Mouse (Mus musculus): Measurements from ENCODE around the gene Olfr994. TPM values are rescaled to one million over a fixed set of nuclear protein-coding genes. Genes with fewer than 3 reads are reported as not detected.

Olfr994 gene
- polyA plus RNA-seq (2014; fragmentation: Nextera tagmentation; extraction: Ambion mirVana) = not detected in 2 replicates

GRCm38 (mm10) chr2:85436351-85436750, at the start of gene Olfr994:
Olfr994 (minus strand) TSS chr2:85436451.
- WGBS = 94% methylated on average over 3 of the region's 3 CpGs
- H3K27ac ChIP-seq (replicated peaks; ENCODE audit: low read depth, low read length) = no peak within 1 kb of the TSS
- H3K4me1 ChIP-seq (ENCODE audit: control insufficient read depth, insufficient read depth, low read length) = no peaks in the 10 kb centered on the region
- H3K9me3 ChIP-seq (replicated peaks; ENCODE audit: control insufficient read depth, low read length) = no peaks in the 10 kb centered on the region
- H3K36me3 ChIP-seq (replicated peaks; ENCODE audit: control insufficient read depth, insufficient read depth, low read depth, low read length) = no peaks in the 10 kb centered on the region
- ATAC-seq (replicated peaks; ENCODE audit: insufficient number of reproducible peaks, low FRiP score, low TSS enrichment, low read depth) (no peak), DNase-seq (ENCODE audit: low spot score) (no peak)
- H3K4me2 ChIP-seq (ENCODE audit: low read depth, low read length) = no peak within 1 kb of the TSS
- no peaks in the 10 kb centered on the region for H3K27me3 ChIP-seq (ENCODE audit: control insufficient read depth, insufficient read depth, low read length)
- H3K9ac ChIP-seq (replicated peaks; ENCODE audit: low read length) = no peak within 1 kb of the TSS
- H3K4me3 ChIP-seq (ENCODE audit: low read depth, low read length) = no peak within 1 kb of the TSS

GRCm38 (mm10) chr2:85466801-85467325, 30.6 kb upstream of the Olfr994 start:
- DNase-seq (ENCODE audit: low spot score) = no peak
- H3K27me3 ChIP-seq (ENCODE audit: control insufficient read depth, insufficient read depth, low read length) = no peaks in the 10 kb centered on the region
- no peaks in the 10 kb centered on the region for H3K4me1 ChIP-seq (ENCODE audit: control insufficient read depth, insufficient read depth, low read length)
- H3K9ac ChIP-seq (replicated peaks; ENCODE audit: low read length) = no peak overlapping the region
- ATAC-seq (replicated peaks; ENCODE audit: insufficient number of reproducible peaks, low FRiP score, low TSS enrichment, low read depth) = no peak
- WGBS = 91% methylated on average over 3 of the region's 3 CpGs
- no peak overlapping the region for H3K4me2 ChIP-seq (ENCODE audit: low read depth, low read length)
- H3K36me3 ChIP-seq (replicated peaks; ENCODE audit: control insufficient read depth, insufficient read depth, low read depth, low read length) = no peaks in the 10 kb centered on the region
- H3K27ac ChIP-seq (replicated peaks; ENCODE audit: low read depth, low read length) = no peak overlapping the region
- H3K9me3 ChIP-seq (replicated peaks; ENCODE audit: control insufficient read depth, low read length) = no peaks in the 10 kb centered on the region
- H3K4me3 ChIP-seq (ENCODE audit: low read depth, low read length) = no peak overlapping the region

GRCm38 (mm10) chr2:85443539-85443938, 7.3 kb upstream of the Olfr994 start, which contains the start of gene Olfr995:
Olfr995 (minus strand) TSS chr2:85443639.
- Histone ChIP-seq H3K4me3 (ENCODE audit: low read depth, low read length) (no peak within 1 kb of the TSS), H3K36me3 (replicated peaks; ENCODE audit: control insufficient read depth, insufficient read depth, low read depth, low read length) (no peaks in the 10 kb centered on the region), H3K27me3 (ENCODE audit: control insufficient read depth, insufficient read depth, low read length) (no peaks in the 10 kb centered on the region), H3K9me3 (replicated peaks; ENCODE audit: control insufficient read depth, low read length) (no peaks in the 10 kb centered on the region), H3K4me2 (ENCODE audit: low read depth, low read length) (no peak within 1 kb of the TSS), H3K4me1 (ENCODE audit: control insufficient read depth, insufficient read depth, low read length) (no peaks in the 10 kb centered on the region), H3K27ac (replicated peaks; ENCODE audit: low read depth, low read length) (no peak within 1 kb of the TSS), H3K9ac (replicated peaks; ENCODE audit: low read length) (no peak within 1 kb of the TSS)
- ATAC-seq (replicated peaks; ENCODE audit: insufficient number of reproducible peaks, low FRiP score, low TSS enrichment, low read depth) (no peak), DNase-seq (ENCODE audit: low spot score) (no peak)
- WGBS = 20% methylated on average over 1 of the region's 1 CpGs

- Histone ChIP-seq H3K27me3 (ENCODE audit: control insufficient read depth, insufficient read depth, low read length) (no peaks in the 10 kb centered on the region), H3K9me3 (replicated peaks; ENCODE audit: control insufficient read depth, low read length) (no peaks in the 10 kb centered on the region), H3K4me2 (ENCODE audit: low read depth, low read length) (no peak overlapping the region), H3K4me3 (ENCODE audit: low read depth, low read length) (no peak overlapping the region), H3K36me3 (replicated peaks; ENCODE audit: control insufficient read depth, insufficient read depth, low read depth, low read length) (no peaks in the 10 kb centered on the region), H3K27ac (replicated peaks; ENCODE audit: low read depth, low read length) (no peak overlapping the region), H3K9ac (replicated peaks; ENCODE audit: low read length) (no peak overlapping the region), H3K4me1 (ENCODE audit: control insufficient read depth, insufficient read depth, low read length) (no peaks in the 10 kb centered on the region)
- ATAC-seq (replicated peaks; ENCODE audit: insufficient number of reproducible peaks, low FRiP score, low TSS enrichment, low read depth) (no peak), DNase-seq (ENCODE audit: low spot score) (no peak)
Measured at GRCm38 (mm10) chr2:85442546-85442945, 6.3 kb upstream of the Olfr994 start.

- Histone ChIP-seq H3K4me3 (ENCODE audit: low read depth, low read length) (no peak overlapping the region), H3K4me2 (ENCODE audit: low read depth, low read length) (no peak overlapping the region), H3K4me1 (ENCODE audit: control insufficient read depth, insufficient read depth, low read length) (no peaks in the 10 kb centered on the region), H3K9me3 (replicated peaks; ENCODE audit: control insufficient read depth, low read length) (no peaks in the 10 kb centered on the region), H3K27ac (replicated peaks; ENCODE audit: low read depth, low read length) (no peak overlapping the region), H3K27me3 (ENCODE audit: control insufficient read depth, insufficient read depth, low read length) (no peaks in the 10 kb centered on the region), H3K9ac (replicated peaks; ENCODE audit: low read length) (no peak overlapping the region), H3K36me3 (replicated peaks; ENCODE audit: control insufficient read depth, insufficient read depth, low read depth, low read length) (no peaks in the 10 kb centered on the region)
- no peak for ATAC-seq (replicated peaks; ENCODE audit: insufficient number of reproducible peaks, low FRiP score, low TSS enrichment, low read depth)
- WGBS = 81% methylated on average over 1 of the region's 1 CpGs
- no peak for DNase-seq (ENCODE audit: low spot score)
Measured at GRCm38 (mm10) chr2:85425893-85426292, 10.4 kb downstream of the Olfr994 start.

GRCm38 (mm10) chr2:85414777-85415176, 21.5 kb downstream of the Olfr994 start, which contains the start of gene Olfr993:
Olfr993 (minus strand) TSS chr2:85414877.
- ATAC-seq (replicated peaks; ENCODE audit: insufficient number of reproducible peaks, low FRiP score, low TSS enrichment, low read depth) (no peak), DNase-seq (ENCODE audit: low spot score) (no peak)
- Histone ChIP-seq H3K36me3 (replicated peaks; ENCODE audit: control insufficient read depth, insufficient read depth, low read depth, low read length) (no peaks in the 10 kb centered on the region), H3K4me2 (ENCODE audit: low read depth, low read length) (no peak within 1 kb of the TSS), H3K9me3 (replicated peaks; ENCODE audit: control insufficient read depth, low read length) (no peaks in the 10 kb centered on the region), H3K27ac (replicated peaks; ENCODE audit: low read depth, low read length) (no peak within 1 kb of the TSS), H3K4me1 (ENCODE audit: control insufficient read depth, insufficient read depth, low read length) (no peaks in the 10 kb centered on the region), H3K4me3 (ENCODE audit: low read depth, low read length) (no peak within 1 kb of the TSS), H3K9ac (replicated peaks; ENCODE audit: low read length) (no peak within 1 kb of the TSS), H3K27me3 (ENCODE audit: control insufficient read depth, insufficient read depth, low read length) (no peaks in the 10 kb centered on the region)

GRCm38 (mm10) chr2:85409369-85409768, 26.9 kb downstream of the Olfr994 start, which contains the start of gene Olfr992:
Olfr992 (minus strand) TSS chr2:85409469.
- Histone ChIP-seq H3K9me3 (replicated peaks; ENCODE audit: control insufficient read depth, low read length) (no peaks in the 10 kb centered on the region), H3K4me2 (ENCODE audit: low read depth, low read length) (no peak within 1 kb of the TSS), H3K27ac (replicated peaks; ENCODE audit: low read depth, low read length) (no peak within 1 kb of the TSS), H3K4me1 (ENCODE audit: control insufficient read depth, insufficient read depth, low read length) (no peaks in the 10 kb centered on the region), H3K27me3 (ENCODE audit: control insufficient read depth, insufficient read depth, low read length) (no peaks in the 10 kb centered on the region), H3K36me3 (replicated peaks; ENCODE audit: control insufficient read depth, insufficient read depth, low read depth, low read length) (no peaks in the 10 kb centered on the region), H3K4me3 (ENCODE audit: low read depth, low read length) (no peak within 1 kb of the TSS), H3K9ac (replicated peaks; ENCODE audit: low read length) (no peak within 1 kb of the TSS)
- DNase-seq (ENCODE audit: low spot score) (no peak), ATAC-seq (replicated peaks; ENCODE audit: insufficient number of reproducible peaks, low FRiP score, low TSS enrichment, low read depth) (no peak)
- WGBS = 50% methylated on average over 2 of the region's 2 CpGs
